Mouse (Mus musculus): ENCODE measurements at regions not wholly inside any gene's neighbourhood (a gene's known extent, or its start where the extent isn't known, plus 50 kb on each side); places are given as distances from the start of the nearest gene placed in this dataset.

- no peak for TF ChIP-seq POLR2A (IDR thresholded peaks at IDR 0.05; ENCODE audit: extremely low read depth, insufficient read depth, low read length)
- no peak for TF ChIP-seq CTCF (IDR thresholded peaks at IDR 0.05; ENCODE audit: extremely low read depth, insufficient read depth, low read length)
Observed at GRCm38 (mm10) chr10:117543696-117543950, 85.7 kb upstream of the Cpm start.
